Mouse (Mus musculus): ENCODE results near the gene Arfgef3.

DNA sequence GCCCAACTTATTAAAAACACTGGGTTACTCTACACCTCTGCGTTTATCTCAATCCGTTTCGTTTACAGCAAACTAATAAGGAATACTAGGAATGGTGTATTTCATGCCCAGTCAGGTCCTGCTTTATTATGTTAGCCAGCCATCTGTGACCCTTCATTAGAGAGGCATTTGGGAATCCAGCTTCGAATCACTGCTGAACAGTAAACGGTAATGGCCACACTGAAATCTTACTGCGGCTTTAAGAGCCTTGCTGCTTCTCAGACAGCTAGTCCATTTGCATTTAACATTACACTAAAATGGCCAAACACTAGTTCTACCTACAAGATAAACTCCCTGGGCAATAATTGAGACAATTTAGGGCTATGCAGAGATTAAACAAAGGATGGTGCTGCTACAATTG is 1.7 kb downstream of the Arfgef3 start:
- TF ChIP-seq POLR2A (IDR thresholded peaks at IDR 0.05; ENCODE audit: control insufficient read depth in 1 of 2, insufficient read depth in 1 of 2, low read depth in 1 of 2, low read length in 2 of 2, poor library complexity in 1 of 2) (no peak), CTCF (IDR thresholded peaks at IDR 0.05 in 2 of 3, conservative IDR thresholded peaks at IDR 0.05 in 1 of 3; ENCODE audit: control insufficient read depth in 1 of 3, insufficient read depth in 1 of 3, low read depth in 2 of 3, low read length in 3 of 3, poor library complexity in 1 of 3, severe bottlenecking in 1 of 3) (no peak), ETS1 (IDR thresholded peaks at IDR 0.05; ENCODE audit: low read depth, low read length) (no peak), MAFK (IDR thresholded peaks at IDR 0.05; ENCODE audit: borderline replicate concordance, low read depth, low read length) (no peak), USF1 (IDR thresholded peaks at IDR 0.05; ENCODE audit: low read depth, low read length) (no peak), ZC3H11A (IDR thresholded peaks at IDR 0.05; ENCODE audit: low read depth, low read length) (no peak), CHD2 (IDR thresholded peaks at IDR 0.05; ENCODE audit: low read length) (no peak), TBP (IDR thresholded peaks at IDR 0.05; ENCODE audit: low read depth, low read length) (no peak), USF2 (IDR thresholded peaks at IDR 0.05; ENCODE audit: borderline replicate concordance in 1 of 2, insufficient read depth in 1 of 2, low read depth in 1 of 2, low read length in 2 of 2) (no peak), EP300 (IDR thresholded peaks at IDR 0.05; ENCODE audit: low read depth in 1 of 2, low read length in 2 of 2) (no peak)

Measured in MEL (cell line).